Mouse (Mus musculus) intestine, embryonic 14.5 days (tissue): ENCODE data around the gene Srgap1. TPM values are rescaled to one million over a fixed set of nuclear protein-coding genes. Genes with fewer than 3 reads are reported as not detected.

Experiments
- ATAC-seq: fragments of 200-750 bp; cut with Nextera tagmentation; replicated peaks from 2 replicates; pipeline ENCODE4 v1.8.0; 2017; ENCODE audit warnings: low read depth, moderate number of reproducible peaks, moderate TSS enrichment, moderate library complexity; ENCODE audit not compliant: low FRiP score, low TSS enrichment
- DNase-seq: peaks from one replicate; pipeline ENCODE4 v3.0.0-alpha.2; 2018; ENCODE audit warnings: low spot score
- H3K27ac ChIP-seq: fragments of 300-500 bp; sonication (generic); 2 replicates; pipeline ENCODE4 v1.5.1; 2014; ENCODE audit warnings: low read depth, mild to moderate bottlenecking, control low read depth
- H3K27me3 ChIP-seq: fragments of 300-500 bp; sonication (generic); replicated peaks from 2 replicates; pipeline ENCODE4 v1.6.1; 2014; ENCODE audit warnings: low read length, control low read depth; ENCODE audit not compliant: control insufficient read depth, insufficient read depth
- H3K36me3 ChIP-seq: fragments of 300-500 bp; sonication (generic); 2 replicates; pipeline ENCODE4 v1.6.1; 2014; ENCODE audit warnings: low read length, control low read depth; ENCODE audit not compliant: control insufficient read depth, insufficient read depth
- H3K4me1 ChIP-seq: fragments of 300-500 bp; sonication (generic); replicated peaks from 2 replicates; pipeline ENCODE4 v1.6.1; 2014; ENCODE audit warnings: low read length, control low read depth, mixed read lengths; ENCODE audit not compliant: control insufficient read depth, insufficient read depth
- H3K4me2 ChIP-seq: fragments of 300-500 bp; sonication (generic); 2 replicates; pipeline ENCODE4 v1.6.1; 2014; ENCODE audit warnings: low read length
- H3K4me3 ChIP-seq: fragments of 300-500 bp; sonication (generic); 2 replicates; pipeline ENCODE4 v1.5.1; 2014; ENCODE audit warnings: low read depth, low read length, control low read depth, mixed read lengths
- H3K9ac ChIP-seq: fragments of 300-500 bp; sonication (generic); 2 replicates; pipeline ENCODE4 v1.6.1; 2014; ENCODE audit warnings: mild to moderate bottlenecking, low read length
- H3K9me3 ChIP-seq: fragments of 300-500 bp; sonication (generic); 2 replicates; pipeline ENCODE4 v1.6.1; 2016; ENCODE audit warnings: low read length, control low read depth; ENCODE audit not compliant: control insufficient read depth
- WGBS: fragments of 180-500 bp; shearing (Covaris S2); extraction: QIAGEN DNeasy Blood & Tissue Kit; methylation state at CpG from one replicate; pipeline ENCODE4 v1.1.7; 2014; 5-methylcytosine and 5-hydroxymethylcytosine counted together
- polyA plus RNA-seq: library from polyadenylated mRNA; unstranded; fragments of >200 nt; fragmentation: Nextera tagmentation; extraction: Ambion mirVana; gene quantifications from 2 replicates; pipeline ENCODE4 v1.2.1, GENCODE M21; 2014

Gene Srgap1
- polyA plus RNA-seq, 1 experiment from 2014 or later, result 8.7 TPM

DNA sequence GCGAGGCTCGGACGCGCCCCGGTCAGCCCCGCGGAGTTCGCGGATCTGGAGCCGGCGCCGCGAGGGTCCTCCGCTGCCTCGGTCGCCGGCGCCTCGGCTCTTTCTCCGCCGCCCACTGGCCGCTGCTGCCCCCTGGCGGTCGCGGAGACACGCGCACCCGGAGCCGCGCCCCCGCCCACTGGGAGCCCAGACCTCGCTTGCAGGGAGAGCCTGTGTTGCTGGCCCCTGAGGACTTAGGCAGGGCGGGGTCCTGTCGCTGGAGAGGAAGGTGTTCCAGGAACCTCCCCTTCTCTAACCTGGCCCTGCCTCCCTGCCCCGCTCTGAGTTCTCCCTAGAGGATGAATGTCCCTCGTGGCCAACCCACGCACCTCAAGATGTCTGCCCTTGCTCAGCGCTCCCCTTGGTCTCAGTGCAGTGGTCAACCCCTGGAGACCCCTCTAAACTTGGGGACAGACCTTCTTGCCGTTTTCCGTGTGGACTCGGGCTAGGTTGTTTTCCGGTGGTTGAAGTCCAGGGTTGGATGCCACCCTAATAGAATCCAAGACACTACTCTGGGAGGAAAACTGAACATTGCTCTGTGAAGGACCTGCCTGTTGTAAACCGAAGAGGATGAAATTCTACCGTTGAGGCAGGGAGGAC is 731 bp upstream of the Srgap1 start:
- H3K9ac ChIP-seq, result peak overlapping the region; percentile 84
- peak overlapping the region; percentile 78 for H3K27ac ChIP-seq
- H3K4me2 ChIP-seq, result peak overlapping the region; percentile 58
- H3K27me3 ChIP-seq, result no peaks in the 10 kb centered on the region
- H3K36me3 ChIP-seq, result no peaks in the 10 kb centered on the region
- WGBS, result 15% methylated on average over 37 of the region's 44 CpGs
- DNase-seq (peak; percentile 98), ATAC-seq (peak; percentile 71)
- peak overlapping the region; percentile 76 for H3K4me3 ChIP-seq
- H3K4me1 ChIP-seq, result peaks cover 7% of the 10 kb centered on the region
- H3K9me3 ChIP-seq, result no peaks in the 10 kb centered on the region

DNA sequence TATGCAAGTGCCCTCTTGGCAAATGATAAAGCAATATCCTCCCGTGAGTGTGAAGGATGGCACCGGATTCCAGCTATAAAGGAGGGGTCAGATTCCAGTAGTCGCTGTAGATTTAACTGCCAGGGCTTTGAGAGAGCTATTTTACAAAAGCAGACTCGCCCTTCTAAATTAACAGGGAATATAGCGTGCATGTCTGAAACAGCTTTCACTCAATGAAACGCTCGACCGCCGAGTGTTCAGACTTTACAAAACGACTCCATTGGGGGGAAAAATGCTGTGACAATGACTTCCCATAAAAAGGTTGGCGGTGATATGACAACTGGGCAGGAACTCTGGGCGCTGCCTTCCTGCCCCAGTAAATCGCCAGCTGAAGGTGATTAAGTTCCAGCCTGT is 608 bp downstream of the Srgap1 start:
- no peaks in the 10 kb centered on the region for H3K9me3 ChIP-seq

DNA sequence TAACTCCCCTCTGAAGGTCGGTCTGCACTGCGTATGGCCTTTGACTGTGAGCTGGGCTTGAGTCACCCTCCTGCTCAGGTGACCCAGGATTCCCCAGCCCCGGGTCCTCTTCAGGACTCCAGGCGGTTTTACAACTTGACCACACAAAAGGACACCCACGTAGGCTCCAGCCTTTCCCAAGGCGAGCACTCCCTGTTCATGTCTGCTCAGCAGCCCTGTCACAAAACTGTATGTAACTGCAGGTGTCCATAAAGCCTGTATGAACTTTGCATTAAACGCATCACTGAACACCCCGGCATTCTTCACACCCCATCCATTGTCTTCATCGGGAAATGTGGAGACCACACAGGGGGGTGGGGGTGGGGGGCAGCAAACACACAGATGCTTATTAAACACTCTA is 1.2 kb downstream of the Srgap1 start:
- peak; percentile 60 for DNase-seq
- H3K27me3 ChIP-seq, result no peaks in the 10 kb centered on the region
- peak overlapping the region; percentile 84 for H3K9ac ChIP-seq
- peak overlapping the region; percentile 76 for H3K4me3 ChIP-seq
- no peaks in the 10 kb centered on the region for H3K9me3 ChIP-seq
- WGBS, result 29% methylated on average over 9 of the region's 9 CpGs
- H3K4me2 ChIP-seq, result peak overlapping the region; percentile 58
- H3K27ac ChIP-seq, result no peak overlapping the region
- H3K4me1 ChIP-seq, result peaks cover 7% of the 10 kb centered on the region
- ATAC-seq, result no peak
- no peaks in the 10 kb centered on the region for H3K36me3 ChIP-seq

More for the DNA sequence above, 608 bp downstream of the Srgap1 start:
- Histone ChIP-seq H3K27me3 (no peaks in the 10 kb centered on the region), H3K9ac (peak overlapping the region; percentile 84), H3K27ac (peak overlapping the region; percentile 78), H3K4me3 (peak overlapping the region; percentile 76), H3K36me3 (no peaks in the 10 kb centered on the region), H3K4me2 (peak overlapping the region; percentile 58), H3K4me1 (peaks cover 7% of the 10 kb centered on the region)
- WGBS, result under 1% methylated on average over 13 of the region's 13 CpGs
- DNase-seq (no peak), ATAC-seq (no peak)

GRCm38 (mm10) chr10:122044926-122045325 is 2.2 kb downstream of the Srgap1 start:
- H3K27ac ChIP-seq, result no peak overlapping the region
- peaks cover 5% of the 10 kb centered on the region; the same call in 1 of the 2 replicates for H3K9me3 ChIP-seq
- peak; percentile 41 for DNase-seq
- no peaks in the 10 kb centered on the region for H3K36me3 ChIP-seq
- H3K27me3 ChIP-seq, result no peaks in the 10 kb centered on the region
- ATAC-seq, result no peak
- H3K9ac ChIP-seq, result no peak overlapping the region
- H3K4me2 ChIP-seq, result no peak overlapping the region
- H3K4me3 ChIP-seq, result no peak overlapping the region
- WGBS, result 79% methylated on average over 4 of the region's 4 CpGs
- H3K4me1 ChIP-seq, result peaks cover 7% of the 10 kb centered on the region

GRCm38 (mm10) chr10:122040372-122040771 is 6.7 kb downstream of the Srgap1 start:
- Histone ChIP-seq H3K9ac (no peak overlapping the region), H3K4me1 (peaks cover 7% of the 10 kb centered on the region), H3K27ac (no peak overlapping the region), H3K9me3 (peaks cover 6% of the 10 kb centered on the region; the same call in 1 of the 2 replicates), H3K36me3 (no peaks in the 10 kb centered on the region), H3K4me2 (no peak overlapping the region), H3K4me3 (no peak overlapping the region), H3K27me3 (no peaks in the 10 kb centered on the region)
- DNase-seq, result no peak
- no peak for ATAC-seq
- 46% methylated on average over 4 of the region's 4 CpGs for WGBS

DNA sequence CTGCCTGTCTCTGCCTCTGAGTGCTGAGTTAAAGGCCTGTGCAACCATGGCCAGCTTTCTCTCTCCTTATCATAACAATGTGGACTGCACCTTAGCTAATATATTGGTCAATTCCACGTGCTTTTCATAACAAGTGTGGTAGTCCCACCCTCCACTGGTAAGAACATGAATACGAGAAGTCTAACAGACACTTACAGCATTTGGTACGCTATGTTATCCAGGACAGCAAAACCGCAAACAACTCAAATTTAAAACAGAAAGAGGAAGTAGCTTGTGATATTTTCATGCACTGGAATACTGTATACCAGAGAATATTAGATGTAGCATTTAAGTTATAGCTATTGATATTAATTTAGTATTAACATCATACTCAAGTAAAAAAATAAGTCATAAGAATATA is 7.5 kb downstream of the Srgap1 start:
- ATAC-seq, result no peak
- no peak overlapping the region for H3K9ac ChIP-seq
- no peak overlapping the region for H3K27ac ChIP-seq
- peaks cover 6% of the 10 kb centered on the region; the same call in 1 of the 2 replicates for H3K9me3 ChIP-seq
- 90% methylated on average over 4 of the region's 4 CpGs for WGBS
- H3K27me3 ChIP-seq, result no peaks in the 10 kb centered on the region
- H3K36me3 ChIP-seq, result no peaks in the 10 kb centered on the region
- H3K4me3 ChIP-seq, result no peak overlapping the region
- DNase-seq, result no peak
- H3K4me2 ChIP-seq, result no peak overlapping the region
- no peaks in the 10 kb centered on the region for H3K4me1 ChIP-seq

DNA sequence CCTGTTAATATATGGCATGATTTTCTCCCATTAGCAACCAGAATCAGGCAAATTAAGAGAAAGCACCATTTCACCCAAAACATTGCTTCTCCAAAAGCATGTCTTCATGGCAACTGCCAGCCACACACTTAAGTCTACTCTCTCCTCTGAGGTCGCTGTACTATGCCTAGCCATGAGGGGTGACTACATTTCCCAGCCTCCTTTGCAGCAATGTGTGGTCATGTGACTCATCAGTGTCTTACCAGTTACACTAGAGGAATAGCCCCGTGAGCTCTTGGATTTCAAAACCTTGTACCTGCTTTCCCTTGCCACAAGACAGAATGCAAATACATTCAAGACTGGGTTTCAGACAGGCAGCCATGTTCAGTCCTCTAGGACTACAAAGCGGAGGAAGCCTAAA is 8.6 kb downstream of the Srgap1 start:
- Histone ChIP-seq H3K4me2 (no peak overlapping the region), H3K36me3 (no peaks in the 10 kb centered on the region), H3K27ac (no peak overlapping the region), H3K4me1 (no peaks in the 10 kb centered on the region), H3K9me3 (peaks cover 6% of the 10 kb centered on the region; the same call in 1 of the 2 replicates), H3K4me3 (no peak overlapping the region), H3K9ac (no peak overlapping the region), H3K27me3 (no peaks in the 10 kb centered on the region)
- no peak for ATAC-seq
- WGBS, result 50% methylated on average over 3 of the region's 3 CpGs
- DNase-seq, result no peak

- no peak for ATAC-seq
Measured at GRCm38 (mm10) chr10:122033271-122033670, 13.8 kb downstream of the Srgap1 start.

GRCm38 (mm10) chr10:122030420-122030819 is 16.7 kb downstream of the Srgap1 start:
- Histone ChIP-seq H3K36me3 (no peaks in the 10 kb centered on the region), H3K4me2 (no peak overlapping the region), H3K4me1 (peaks cover 11% of the 10 kb centered on the region), H3K27ac (peak overlapping the region; percentile 74; the same call in 1 of the 2 replicates), H3K4me3 (no peak overlapping the region), H3K27me3 (no peaks in the 10 kb centered on the region), H3K9ac (no peak overlapping the region), H3K9me3 (no peaks in the 10 kb centered on the region)
- 50% methylated on average over 5 of the region's 5 CpGs for WGBS
- ATAC-seq, result no peak
- DNase-seq, result no peak

More at GRCm38 (mm10) chr10:122033271-122033670, 13.8 kb downstream of the Srgap1 start:
- Histone ChIP-seq H3K4me1 (peaks cover 11% of the 10 kb centered on the region), H3K9me3 (no peaks in the 10 kb centered on the region), H3K27ac (no peak overlapping the region), H3K4me2 (no peak overlapping the region), H3K9ac (no peak overlapping the region), H3K36me3 (no peaks in the 10 kb centered on the region), H3K27me3 (no peaks in the 10 kb centered on the region), H3K4me3 (no peak overlapping the region)
- no peak for DNase-seq
- WGBS, result 66% methylated on average over 5 of the region's 5 CpGs
